Mouse (Mus musculus): ENCODE results near the gene Per3. TPM values are rescaled to one million over a fixed set of nuclear protein-coding genes. Genes with fewer than 3 reads are reported as not detected.

The Per3 gene
- polyA plus RNA-seq, 1 experiment from 2014 or later: 7.0 TPM

GRCm38 (mm10) chr4:151015946-151016345, 28.5 kb downstream of the Per3 start:
- no peak for ATAC-seq (replicated peaks; ENCODE audit: low FRiP score)
- no peaks in the 10 kb centered on the region for H3K4me1 ChIP-seq
- H3K9me3 ChIP-seq (replicated peaks): no peaks in the 10 kb centered on the region
- H3K9ac ChIP-seq: no peak overlapping the region
- H3K4me2 ChIP-seq: no peak overlapping the region
- H3K27me3 ChIP-seq: no peaks in the 10 kb centered on the region
- H3K36me3 ChIP-seq: peaks cover 43% of the 10 kb centered on the region
- no peak overlapping the region for H3K4me3 ChIP-seq (replicated peaks)
- 75% methylated on average over 10 of the region's 10 CpGs for WGBS
- H3K27ac ChIP-seq: no peak overlapping the region

- 90% methylated on average over 7 of the region's 7 CpGs for WGBS
- H3K4me2 ChIP-seq: no peak overlapping the region
- H3K27me3 ChIP-seq: no peaks in the 10 kb centered on the region
- no peaks in the 10 kb centered on the region for H3K9me3 ChIP-seq (replicated peaks)
- peaks cover 21% of the 10 kb centered on the region for H3K36me3 ChIP-seq
- no peak overlapping the region for H3K4me3 ChIP-seq (replicated peaks)
- ATAC-seq (replicated peaks; ENCODE audit: low FRiP score): no peak
- no peak overlapping the region for H3K9ac ChIP-seq
- H3K27ac ChIP-seq: no peak overlapping the region
- H3K4me1 ChIP-seq: no peaks in the 10 kb centered on the region
Measured at GRCm38 (mm10) chr4:151010316-151010715, 34.1 kb downstream of the Per3 start.

GRCm38 (mm10) chr4:151006945-151007344, 37.5 kb downstream of the Per3 start:
- WGBS: 56% methylated on average over 6 of the region's 6 CpGs
- ATAC-seq (replicated peaks; ENCODE audit: low FRiP score): no peak
- H3K9me3 ChIP-seq (replicated peaks): no peaks in the 10 kb centered on the region
- no peak overlapping the region for H3K9ac ChIP-seq
- H3K27me3 ChIP-seq: no peaks in the 10 kb centered on the region
- no peak overlapping the region for H3K4me3 ChIP-seq (replicated peaks)
- no peaks in the 10 kb centered on the region for H3K4me1 ChIP-seq
- H3K4me2 ChIP-seq: no peak overlapping the region
- H3K27ac ChIP-seq: no peak overlapping the region
- peaks cover 6% of the 10 kb centered on the region; the same call in 1 of the 2 replicates for H3K36me3 ChIP-seq

GRCm38 (mm10) chr4:151005656-151006318, 38.7 kb downstream of the Per3 start:
- 88% methylated on average over 13 of the region's 13 CpGs for WGBS
- Histone ChIP-seq H3K4me1 (no peaks in the 10 kb centered on the region), H3K36me3 (peaks cover 6% of the 10 kb centered on the region; the same call in 1 of the 2 replicates), H3K4me2 (no peak overlapping the region), H3K27ac (no peak overlapping the region), H3K4me3 (replicated peaks) (no peak overlapping the region), H3K27me3 (no peaks in the 10 kb centered on the region), H3K9me3 (replicated peaks) (no peaks in the 10 kb centered on the region), H3K9ac (no peak overlapping the region)
- ATAC-seq (replicated peaks; ENCODE audit: low FRiP score): no peak

GRCm38 (mm10) chr4:151001397-151001796, 43.1 kb downstream of the Per3 start:
- no peaks in the 10 kb centered on the region for H3K9me3 ChIP-seq (replicated peaks)

GRCm38 (mm10) chr4:150998626-150999025, 45.8 kb downstream of the Per3 start:
- Histone ChIP-seq H3K4me2 (no peak overlapping the region), H3K4me3 (replicated peaks) (no peak overlapping the region), H3K9me3 (replicated peaks) (no peaks in the 10 kb centered on the region), H3K4me1 (peaks cover 3% of the 10 kb centered on the region; the same call in 1 of the 2 replicates), H3K27ac (no peak overlapping the region), H3K27me3 (no peaks in the 10 kb centered on the region), H3K36me3 (no peaks in the 10 kb centered on the region), H3K9ac (no peak overlapping the region)
- 93% methylated on average over 9 of the region's 9 CpGs for WGBS
- ATAC-seq (replicated peaks; ENCODE audit: low FRiP score): no peak

More at GRCm38 (mm10) chr4:151001397-151001796, 43.1 kb downstream of the Per3 start:
- no peak overlapping the region for H3K4me3 ChIP-seq (replicated peaks)
- H3K4me2 ChIP-seq: no peak overlapping the region
- no peaks in the 10 kb centered on the region for H3K4me1 ChIP-seq
- no peak for ATAC-seq (replicated peaks; ENCODE audit: low FRiP score)
- no peak overlapping the region for H3K9ac ChIP-seq
- H3K27me3 ChIP-seq: no peaks in the 10 kb centered on the region
- 63% methylated on average over 13 of the region's 13 CpGs for WGBS
- H3K27ac ChIP-seq: no peak overlapping the region
- H3K36me3 ChIP-seq: peaks cover 3% of the 10 kb centered on the region; the same call in 1 of the 2 replicates

- H3K27me3 ChIP-seq: no peaks in the 10 kb centered on the region
- ATAC-seq (replicated peaks; ENCODE audit: low FRiP score): no peak
- H3K27ac ChIP-seq: no peak within 1 kb of the TSS
- H3K9ac ChIP-seq: no peak within 1 kb of the TSS
- H3K4me1 ChIP-seq: peaks cover 3% of the 10 kb centered on the region; the same call in 1 of the 2 replicates
- H3K4me2 ChIP-seq: no peak within 1 kb of the TSS
- H3K36me3 ChIP-seq: no peaks in the 10 kb centered on the region
- H3K9me3 ChIP-seq (replicated peaks): no peaks in the 10 kb centered on the region
- 86% methylated on average over 7 of the region's 7 CpGs for WGBS
- H3K4me3 ChIP-seq (replicated peaks): no peak within 1 kb of the TSS
Measured at GRCm38 (mm10) chr4:150996797-150997196, 47.7 kb downstream of the Per3 start, which contains the start of gene Uts2. TSS of gene Uts2 (plus strand) at chr4:150997097.

GRCm38 (mm10) chr4:150990148-150990547, 54.3 kb downstream of the Per3 start:
- Histone ChIP-seq H3K27me3 (no peaks in the 10 kb centered on the region), H3K36me3 (no peaks in the 10 kb centered on the region), H3K4me2 (no peak overlapping the region), H3K4me3 (replicated peaks) (no peak overlapping the region), H3K27ac (no peak overlapping the region), H3K4me1 (peaks cover 3% of the 10 kb centered on the region; the same call in 1 of the 2 replicates), H3K9ac (no peak overlapping the region), H3K9me3 (replicated peaks) (no peaks in the 10 kb centered on the region)
- 47% methylated on average over 6 of the region's 6 CpGs for WGBS
- no peak for ATAC-seq (replicated peaks; ENCODE audit: low FRiP score)

GRCm38 (mm10) chr4:150980153-150980552, 64.3 kb downstream of the Per3 start:
- WGBS: 85% methylated on average over 5 of the region's 5 CpGs
- Histone ChIP-seq H3K4me1 (no peaks in the 10 kb centered on the region), H3K9me3 (replicated peaks) (no peaks in the 10 kb centered on the region), H3K4me2 (no peak overlapping the region), H3K36me3 (no peaks in the 10 kb centered on the region), H3K4me3 (replicated peaks) (no peak overlapping the region), H3K27ac (no peak overlapping the region), H3K9ac (no peak overlapping the region), H3K27me3 (no peaks in the 10 kb centered on the region)
- no peak for ATAC-seq (replicated peaks; ENCODE audit: low FRiP score)

- Histone ChIP-seq H3K9me3 (replicated peaks) (no peaks in the 10 kb centered on the region), H3K9ac (no peak overlapping the region)
- ATAC-seq (replicated peaks; ENCODE audit: low FRiP score): no peak
Measured at GRCm38 (mm10) chr4:150979455-150979854, 65.0 kb downstream of the Per3 start.

GRCm38 (mm10) chr4:150978156-150978910, 66.1 kb downstream of the Per3 start:
- H3K27ac ChIP-seq: 0 out of 2 replicates have a peak overlapping the region, but pooled peaks have one; percentile 32
- no peaks in the 10 kb centered on the region for H3K27me3 ChIP-seq
- H3K4me1 ChIP-seq: no peaks in the 10 kb centered on the region
- H3K9me3 ChIP-seq (replicated peaks): no peaks in the 10 kb centered on the region
- H3K36me3 ChIP-seq: no peaks in the 10 kb centered on the region
- WGBS: 68% methylated on average over 21 of the region's 21 CpGs
- no peak overlapping the region for H3K9ac ChIP-seq
- H3K4me3 ChIP-seq (replicated peaks): no peak overlapping the region
- H3K4me2 ChIP-seq: no peak overlapping the region
- no peak for ATAC-seq (replicated peaks; ENCODE audit: low FRiP score)

More at GRCm38 (mm10) chr4:150979455-150979854, 65.0 kb downstream of the Per3 start:
- Histone ChIP-seq H3K4me2 (no peak overlapping the region), H3K36me3 (no peaks in the 10 kb centered on the region), H3K4me3 (replicated peaks) (no peak overlapping the region), H3K4me1 (no peaks in the 10 kb centered on the region), H3K27ac (no peak overlapping the region), H3K27me3 (no peaks in the 10 kb centered on the region)
- 77% methylated on average over 9 of the region's 9 CpGs for WGBS

- Histone ChIP-seq H3K36me3 (no peaks in the 10 kb centered on the region), H3K4me2 (no peak overlapping the region), H3K4me3 (replicated peaks) (no peak overlapping the region), H3K9ac (no peak overlapping the region), H3K9me3 (replicated peaks) (no peaks in the 10 kb centered on the region), H3K27me3 (no peaks in the 10 kb centered on the region), H3K27ac (no peak overlapping the region), H3K4me1 (no peaks in the 10 kb centered on the region)
- WGBS: 47% methylated on average over 1 of the region's 1 CpGs
- no peak for ATAC-seq (replicated peaks; ENCODE audit: low FRiP score)
Measured at GRCm38 (mm10) chr4:150975145-150975544, 69.3 kb downstream of the Per3 start.

Data from kidney, embryonic 15.5 days (tissue).